Mouse (Mus musculus): ENCODE results near the gene Atxn2l. TPM values are rescaled to one million over a fixed set of nuclear protein-coding genes. Genes with fewer than 3 reads are reported as not detected.
"Not testable (repeated sequence)": the region's sequence is repeated elsewhere in the genome, so short reads cannot be mapped to it uniquely, and the experiment has no call there.

The Atxn2l gene
- polyA plus RNA-seq, 1 experiment from 2014 or later: 49.8 TPM

DNA sequence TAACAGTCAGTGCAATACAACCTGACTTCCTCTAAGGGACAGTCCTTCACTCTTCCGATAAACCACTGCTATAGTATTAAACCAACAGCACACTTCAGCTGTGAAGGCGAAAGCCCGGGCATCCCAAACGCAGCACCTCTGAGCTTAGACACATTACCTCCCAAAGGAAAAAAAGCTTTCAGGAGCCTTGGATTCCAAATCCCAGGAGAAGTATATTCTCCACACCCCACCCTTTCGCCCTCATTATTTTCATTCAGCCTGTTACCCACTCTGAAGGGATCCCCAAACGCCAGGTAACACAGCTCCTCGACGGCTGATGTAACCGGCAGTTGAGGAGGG lies 1.6 kb downstream of the Atxn2l start:
- ATAC-seq (ENCODE audit: low read depth) (no peak), DNase-seq (ENCODE audit: low spot score) (no peak)
- 3% methylated on average over 9 of the region's 9 CpGs for WGBS
- H3K36me3 ChIP-seq (ENCODE audit: control insufficient read depth, insufficient read depth, low read length): peaks cover 47% of the 10 kb centered on the region
- peak overlapping the region; percentile 100 for H3K9ac ChIP-seq (ENCODE audit: low read depth, low read length)
- H3K4me1 ChIP-seq (ENCODE audit: control insufficient read depth, insufficient read depth, low read length): peaks cover 6% of the 10 kb centered on the region; the same call in 1 of the 2 replicates
- H3K4me2 ChIP-seq (ENCODE audit: low read depth, low read length): peak overlapping the region; percentile 91
- H3K27ac ChIP-seq (replicated peaks; ENCODE audit: low read depth, low read length): peak overlapping the region; percentile 100
- peak overlapping the region; percentile 95 for H3K4me3 ChIP-seq (ENCODE audit: low read depth, low read length)
- H3K27me3 ChIP-seq (replicated peaks; ENCODE audit: control insufficient read depth, insufficient read depth, low read length): no peaks in the 10 kb centered on the region
- no peaks in the 10 kb centered on the region for H3K9me3 ChIP-seq (ENCODE audit: control insufficient read depth, low read length)

DNA sequence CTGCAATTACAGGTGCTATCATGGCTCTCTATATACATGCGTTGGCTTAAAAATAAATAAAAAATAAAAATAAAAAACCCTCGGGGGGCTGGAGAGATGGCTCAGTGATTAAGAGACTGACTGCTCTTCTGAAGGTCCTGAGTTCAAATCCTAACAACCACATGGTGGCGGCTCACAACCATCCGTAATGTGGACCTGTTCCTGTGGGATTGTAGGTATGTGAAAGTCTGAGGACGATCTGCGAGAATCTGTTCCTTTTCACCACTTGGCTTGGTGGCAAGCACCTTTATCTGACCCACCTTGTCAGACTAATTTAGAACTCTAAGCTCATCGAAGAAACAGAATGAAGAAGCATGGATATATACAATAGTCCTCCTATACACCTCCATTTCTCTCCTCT lies 3.8 kb downstream of the Atxn2l start:
- no peak overlapping the region for H3K4me3 ChIP-seq (ENCODE audit: low read depth, low read length)
- H3K4me1 ChIP-seq (ENCODE audit: control insufficient read depth, insufficient read depth, low read length): peaks cover 6% of the 10 kb centered on the region; the same call in 1 of the 2 replicates
- ATAC-seq (ENCODE audit: low read depth): no peak
- DNase-seq (ENCODE audit: low spot score): no peak
- no peak overlapping the region for H3K9ac ChIP-seq (ENCODE audit: low read depth, low read length)
- H3K27me3 ChIP-seq (replicated peaks; ENCODE audit: control insufficient read depth, insufficient read depth, low read length): no peaks in the 10 kb centered on the region
- H3K9me3 ChIP-seq (ENCODE audit: control insufficient read depth, low read length): no peaks in the 10 kb centered on the region
- no peak overlapping the region for H3K27ac ChIP-seq (replicated peaks; ENCODE audit: low read depth, low read length)
- H3K36me3 ChIP-seq (ENCODE audit: control insufficient read depth, insufficient read depth, low read length): peaks cover 69% of the 10 kb centered on the region
- 92% methylated on average over 7 of the region's 7 CpGs for WGBS
- H3K4me2 ChIP-seq (ENCODE audit: low read depth, low read length): no peak overlapping the region

DNA sequence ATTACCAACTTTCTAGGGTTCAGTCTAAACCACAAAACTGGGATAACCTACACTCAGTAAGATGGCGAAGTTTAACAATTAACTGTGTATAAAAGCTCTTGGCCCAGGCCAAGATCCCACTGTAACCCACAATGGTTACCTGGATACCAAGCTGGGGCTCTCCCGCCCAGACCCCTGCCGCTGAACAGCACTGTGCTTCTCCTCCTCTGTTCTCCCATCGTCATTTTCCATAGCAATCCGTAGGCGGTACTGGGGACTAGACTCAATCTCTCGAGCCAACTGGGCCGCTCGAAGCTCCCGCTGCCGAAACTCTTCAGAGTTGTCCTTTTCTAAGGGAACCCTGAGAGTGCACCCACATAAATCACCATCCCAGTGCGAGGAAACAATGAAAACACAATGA lies 5.3 kb downstream of the Atxn2l start:
- no peak overlapping the region for H3K9ac ChIP-seq (ENCODE audit: low read depth, low read length)
- H3K4me3 ChIP-seq (ENCODE audit: low read depth, low read length): no peak overlapping the region
- H3K9me3 ChIP-seq (ENCODE audit: control insufficient read depth, low read length): no peaks in the 10 kb centered on the region
- H3K27me3 ChIP-seq (replicated peaks; ENCODE audit: control insufficient read depth, insufficient read depth, low read length): no peaks in the 10 kb centered on the region
- H3K4me1 ChIP-seq (ENCODE audit: control insufficient read depth, insufficient read depth, low read length): no peaks in the 10 kb centered on the region
- no peak overlapping the region for H3K4me2 ChIP-seq (ENCODE audit: low read depth, low read length)
- DNase-seq (ENCODE audit: low spot score) (no peak), ATAC-seq (ENCODE audit: low read depth) (no peak)
- no peak overlapping the region for H3K27ac ChIP-seq (replicated peaks; ENCODE audit: low read depth, low read length)
- WGBS: 92% methylated on average over 12 of the region's 12 CpGs
- peaks cover 83% of the 10 kb centered on the region for H3K36me3 ChIP-seq (ENCODE audit: control insufficient read depth, insufficient read depth, low read length)

DNA sequence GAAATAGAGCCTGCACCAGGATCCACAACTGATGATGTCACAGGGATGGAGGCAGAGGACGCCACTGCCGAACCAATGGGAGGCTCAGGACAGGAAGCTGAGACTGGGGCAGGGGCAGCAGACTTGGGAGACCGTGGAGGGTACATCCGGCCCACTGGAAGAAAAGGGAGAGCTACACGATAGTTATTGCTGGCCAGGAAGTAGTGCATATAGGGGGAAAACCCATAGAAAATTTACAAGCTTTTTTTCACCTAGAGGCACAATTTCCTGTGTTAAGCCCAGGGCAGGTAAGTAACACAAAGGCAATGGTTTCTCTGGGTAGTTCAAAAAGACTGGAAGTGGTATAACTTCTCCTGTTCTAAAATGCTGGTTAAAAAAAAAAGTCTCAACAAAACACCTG lies 6.8 kb downstream of the Atxn2l start:
- Histone ChIP-seq H3K4me1 (ENCODE audit: control insufficient read depth, insufficient read depth, low read length) (no peaks in the 10 kb centered on the region), H3K36me3 (ENCODE audit: control insufficient read depth, insufficient read depth, low read length) (peaks cover 98% of the 10 kb centered on the region), H3K9me3 (ENCODE audit: control insufficient read depth, low read length) (no peaks in the 10 kb centered on the region), H3K9ac (ENCODE audit: low read depth, low read length) (no peak overlapping the region), H3K4me3 (ENCODE audit: low read depth, low read length) (no peak overlapping the region), H3K4me2 (ENCODE audit: low read depth, low read length) (no peak overlapping the region), H3K27me3 (replicated peaks; ENCODE audit: control insufficient read depth, insufficient read depth, low read length) (no peaks in the 10 kb centered on the region), H3K27ac (replicated peaks; ENCODE audit: low read depth, low read length) (no peak overlapping the region)
- DNase-seq (ENCODE audit: low spot score) (no peak), ATAC-seq (ENCODE audit: low read depth) (no peak)
- 79% methylated on average over 5 of the region's 5 CpGs for WGBS

DNA sequence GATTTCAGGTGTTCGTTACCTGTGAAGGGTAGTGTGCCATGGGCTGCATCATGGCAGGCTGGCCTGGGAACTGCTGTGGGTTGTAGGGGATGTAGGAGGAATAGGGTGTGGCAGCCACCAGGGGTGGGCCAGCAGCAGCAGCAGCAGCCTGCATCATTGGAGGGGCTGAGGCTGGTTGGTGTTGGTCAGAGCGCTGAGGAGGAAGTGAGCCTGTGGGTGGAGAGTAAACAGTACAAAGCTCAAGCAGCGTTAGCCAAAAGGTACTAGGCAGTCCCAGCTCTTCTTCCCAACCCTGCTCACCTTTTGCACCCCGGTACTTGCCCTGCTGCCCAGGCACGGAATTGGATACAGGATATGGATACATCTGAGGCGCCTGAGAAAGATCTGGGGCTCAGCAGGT lies 9.1 kb downstream of the Atxn2l start:
- H3K9me3 ChIP-seq (ENCODE audit: control insufficient read depth, low read length): no peaks in the 10 kb centered on the region
- H3K27me3 ChIP-seq (replicated peaks; ENCODE audit: control insufficient read depth, insufficient read depth, low read length): no peaks in the 10 kb centered on the region
- 92% methylated on average over 6 of the region's 6 CpGs for WGBS
- no peaks in the 10 kb centered on the region for H3K4me1 ChIP-seq (ENCODE audit: control insufficient read depth, insufficient read depth, low read length)
- no peak overlapping the region for H3K4me3 ChIP-seq (ENCODE audit: low read depth, low read length)
- H3K9ac ChIP-seq (ENCODE audit: low read depth, low read length): no peak overlapping the region
- ATAC-seq (ENCODE audit: low read depth): no peak
- no peak for DNase-seq (ENCODE audit: low spot score)
- H3K36me3 ChIP-seq (ENCODE audit: control insufficient read depth, insufficient read depth, low read length): peaks cover 97% of the 10 kb centered on the region
- H3K4me2 ChIP-seq (ENCODE audit: low read depth, low read length): no peak overlapping the region
- no peak overlapping the region for H3K27ac ChIP-seq (replicated peaks; ENCODE audit: low read depth, low read length)

DNA sequence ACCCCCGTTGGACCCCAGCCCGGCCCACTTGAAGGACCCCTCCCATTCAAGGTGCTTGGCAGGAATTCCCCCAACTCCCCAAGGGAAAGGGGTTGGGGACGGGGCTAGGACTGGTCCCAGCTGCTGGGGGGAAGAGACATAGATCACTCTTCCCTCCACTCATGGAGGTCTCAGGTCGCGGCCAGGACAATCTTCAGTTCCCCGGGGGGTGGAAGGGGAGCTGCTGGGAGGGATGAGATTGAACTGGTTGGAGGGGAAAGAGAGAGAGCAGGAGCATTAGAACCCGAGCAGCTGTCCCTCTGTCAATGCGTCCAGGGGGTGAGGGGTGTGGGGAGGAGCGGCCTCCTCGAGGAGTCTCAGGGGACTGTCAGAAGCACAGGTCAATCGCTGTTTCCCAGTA lies 11.3 kb downstream of the Atxn2l start:
- no peaks in the 10 kb centered on the region for H3K9me3 ChIP-seq (ENCODE audit: control insufficient read depth, low read length)
- H3K36me3 ChIP-seq (ENCODE audit: control insufficient read depth, insufficient read depth, low read length): peaks cover 75% of the 10 kb centered on the region
- DNase-seq (ENCODE audit: low spot score) (no peak), ATAC-seq (ENCODE audit: low read depth) (no peak)
- H3K4me3 ChIP-seq (ENCODE audit: low read depth, low read length): no peak overlapping the region
- no peak overlapping the region for H3K27ac ChIP-seq (replicated peaks; ENCODE audit: low read depth, low read length)
- WGBS: 49% methylated on average over 10 of the region's 11 CpGs
- no peak overlapping the region for H3K4me2 ChIP-seq (ENCODE audit: low read depth, low read length)
- no peaks in the 10 kb centered on the region for H3K27me3 ChIP-seq (replicated peaks; ENCODE audit: control insufficient read depth, insufficient read depth, low read length)
- H3K4me1 ChIP-seq (ENCODE audit: control insufficient read depth, insufficient read depth, low read length): peaks cover 6% of the 10 kb centered on the region; the same call in 1 of the 2 replicates
- no peak overlapping the region; the same call in 1 of the 2 replicates for H3K9ac ChIP-seq (ENCODE audit: low read depth, low read length)

DNA sequence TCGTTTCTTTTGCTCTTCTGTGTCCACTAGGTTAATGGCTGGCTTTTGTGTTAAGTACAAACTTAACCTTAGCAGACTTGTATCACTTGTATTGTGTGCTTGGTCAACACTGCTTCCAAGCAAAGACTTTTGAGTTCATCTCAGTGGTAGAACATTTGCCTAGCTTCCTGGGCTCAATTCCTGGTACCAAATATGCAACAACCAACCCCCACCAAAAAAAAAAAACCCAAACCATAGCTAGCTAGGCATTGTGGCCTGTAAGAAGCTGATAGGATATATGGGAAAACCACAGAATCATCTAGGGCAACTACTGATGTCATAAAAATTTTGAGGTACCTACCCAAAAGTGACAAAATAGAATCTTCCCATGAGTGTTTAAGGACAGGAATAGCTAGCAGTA lies 12.2 kb downstream of the Atxn2l start:
- Histone ChIP-seq H3K27ac (replicated peaks; ENCODE audit: low read depth, low read length) (no peak overlapping the region), H3K9ac (ENCODE audit: low read depth, low read length) (no peak overlapping the region), H3K9me3 (ENCODE audit: control insufficient read depth, low read length) (no peaks in the 10 kb centered on the region), H3K4me3 (ENCODE audit: low read depth, low read length) (no peak overlapping the region), H3K27me3 (replicated peaks; ENCODE audit: control insufficient read depth, insufficient read depth, low read length) (no peaks in the 10 kb centered on the region), H3K4me2 (ENCODE audit: low read depth, low read length) (no peak overlapping the region), H3K4me1 (ENCODE audit: control insufficient read depth, insufficient read depth, low read length) (peaks cover 6% of the 10 kb centered on the region; the same call in 1 of the 2 replicates), H3K36me3 (ENCODE audit: control insufficient read depth, insufficient read depth, low read length) (peaks cover 66% of the 10 kb centered on the region)
- WGBS: 84% methylated on average over 1 of the region's 1 CpGs
- DNase-seq (ENCODE audit: low spot score): no peak
- ATAC-seq (ENCODE audit: low read depth): no peak

DNA sequence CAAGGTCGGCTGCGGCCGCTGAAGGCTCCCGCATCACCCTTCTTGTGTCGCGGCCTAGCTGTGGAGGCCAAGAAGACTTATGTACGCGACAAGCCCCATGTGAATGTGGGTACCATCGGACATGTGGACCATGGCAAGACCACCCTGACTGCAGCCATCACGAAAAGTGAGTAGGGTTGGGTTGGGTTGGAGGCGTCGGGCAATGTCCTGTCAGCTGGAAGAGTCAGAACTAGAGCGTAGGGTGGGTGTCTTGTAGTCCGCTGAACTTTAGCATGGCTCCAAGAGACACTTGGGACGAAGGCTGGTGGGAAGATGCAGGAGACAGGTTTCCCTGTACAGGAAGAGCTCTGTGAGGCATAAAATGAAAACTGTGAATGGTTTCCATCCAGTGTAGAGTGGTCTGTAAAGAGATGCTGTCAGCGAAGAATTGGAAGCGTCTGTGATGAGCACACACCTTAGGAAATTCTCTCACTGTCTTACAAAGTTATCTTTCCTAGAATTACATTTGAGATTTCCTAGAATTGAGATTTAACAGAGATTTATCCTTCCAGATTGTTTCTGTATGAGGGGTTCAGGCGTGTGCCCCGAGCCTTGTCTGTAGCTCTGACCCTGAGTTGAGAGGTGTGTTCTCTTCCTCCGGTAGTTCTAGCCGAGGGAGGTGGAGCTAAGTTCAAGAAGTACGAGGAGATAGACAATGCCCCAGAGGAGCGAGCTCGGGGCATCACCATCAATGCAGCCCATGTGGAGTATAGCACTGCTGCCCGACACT lies 15.4 kb downstream of the Atxn2l start:
- ATAC-seq (ENCODE audit: low read depth); H3K27ac ChIP-seq (replicated peaks; ENCODE audit: low read depth, low read length); H3K9me3 ChIP-seq (ENCODE audit: control insufficient read depth, low read length); H3K27me3 ChIP-seq (replicated peaks; ENCODE audit: control insufficient read depth, insufficient read depth, low read length); H3K4me1 ChIP-seq (ENCODE audit: control insufficient read depth, insufficient read depth, low read length); DNase-seq (ENCODE audit: low spot score): not testable (repeated sequence)
- Histone ChIP-seq H3K4me3 (ENCODE audit: low read depth, low read length) (peak overlapping the region; percentile 63), H3K9ac (ENCODE audit: low read depth, low read length) (peak overlapping the region; percentile 71), H3K36me3 (ENCODE audit: control insufficient read depth, insufficient read depth, low read length) (peaks cover 33% of the 10 kb centered on the region), H3K4me2 (ENCODE audit: low read depth, low read length) (peak overlapping the region; percentile 96)
- WGBS: 21% methylated on average over 16 of the region's 25 CpGs

DNA sequence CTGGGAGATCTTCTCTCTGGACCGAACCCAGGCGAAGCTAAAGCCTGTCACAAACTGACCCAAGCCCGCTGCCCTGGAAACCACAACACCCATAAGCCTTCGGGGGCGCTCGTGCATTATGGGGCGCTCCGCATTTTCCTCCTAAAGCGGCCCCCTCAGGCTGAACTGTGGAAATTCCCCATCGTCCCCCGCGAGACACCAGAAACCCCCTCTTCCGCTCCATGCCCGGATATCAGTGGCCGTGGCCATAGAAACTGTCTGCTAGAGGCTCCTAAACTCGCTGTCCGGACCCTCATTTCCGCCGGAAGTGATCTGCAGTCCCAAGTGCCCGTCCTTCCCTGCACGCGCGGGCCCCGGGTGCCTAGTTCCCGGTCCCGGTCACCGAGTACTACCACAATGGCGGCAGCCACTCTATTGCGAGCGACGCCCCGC lies 16.2 kb downstream of the Atxn2l start, which contains the start of gene Tufm:
Gene Tufm, plus strand, starts transcription at position 310 of the 432 bp plus-strand sequence.
- Histone ChIP-seq H3K9me3 (ENCODE audit: control insufficient read depth, low read length) (no peaks in the 10 kb centered on the region), H3K27me3 (replicated peaks; ENCODE audit: control insufficient read depth, insufficient read depth, low read length) (no peaks in the 10 kb centered on the region), H3K4me3 (ENCODE audit: low read depth, low read length) (peak within 1 kb of the TSS; percentile 63), H3K4me2 (ENCODE audit: low read depth, low read length) (peak within 1 kb of the TSS; percentile 96), H3K9ac (ENCODE audit: low read depth, low read length) (peak within 1 kb of the TSS; percentile 71), H3K27ac (replicated peaks; ENCODE audit: low read depth, low read length) (peak within 1 kb of the TSS; percentile 73), H3K36me3 (ENCODE audit: control insufficient read depth, insufficient read depth, low read length) (peaks cover 26% of the 10 kb centered on the region), H3K4me1 (ENCODE audit: control insufficient read depth, insufficient read depth, low read length) (peaks cover 6% of the 10 kb centered on the region; the same call in 1 of the 2 replicates)
- WGBS: 0% methylated on average over 25 of the region's 32 CpGs
- ATAC-seq (ENCODE audit: low read depth) (peak; percentile 95), DNase-seq (ENCODE audit: low spot score) (peak; percentile 99)

Data from embryonic facial prominence, embryonic 14.5 days (tissue).